16 mouse cellular contexts compared by ENCODE assay signal in genomic region chr3:30952273-30953070, GRCm38 (mm10). TPM values are rescaled to one million over a fixed set of nuclear protein-coding genes. Genes with fewer than 3 reads are reported as not detected.
A peak's percentile ranks its signal among the peaks of the same experiment; 100 is the strongest.
DNase-seq lines count a peak whose midpoint lies in the region; ATAC-seq lines count a peak whose summit lies in the region.
"Had no signal": no experiment of that assay in that cellular context is flagged by ENCODE, and none has a peak within 500 bp of the region (broad histone marks: within the 10 kb centered on the region; RNA-seq: fewer than 3 reads in every experiment).

No protein-coding gene starts in this region.

- H3K27ac ChIP-seq in embryonic facial prominence, embryonic 12.5 days: no peak overlapping the region
- H3K27ac ChIP-seq in embryonic facial prominence, embryonic 10.5 days (replicated peaks): no peak overlapping the region
- H3K27ac ChIP-seq: hindbrain, embryonic 13.5 days; left cerebral cortex, adult 2 months; liver, embryonic 13.5 days; neural tube, embryonic 12.5 days had no signal

- H3K4me3 ChIP-seq in embryonic facial prominence, embryonic 12.5 days: no peak overlapping the region
- H3K4me3 ChIP-seq in embryonic facial prominence, embryonic 10.5 days: no peak overlapping the region
- H3K4me3 ChIP-seq: hindbrain, embryonic 13.5 days; left cerebral cortex, adult 2 months; liver, embryonic 13.5 days; megakaryocyte, embryonic 14.5 days; neural tube, embryonic 12.5 days had no signal

- peaks cover 48% of the 10 kb centered on the region for H3K36me3 ChIP-seq in embryonic facial prominence, embryonic 12.5 days
- peaks cover 82% of the 10 kb centered on the region for H3K36me3 ChIP-seq in embryonic facial prominence, embryonic 10.5 days (replicated peaks)

- H3K4me1 ChIP-seq in embryonic facial prominence, embryonic 12.5 days: no peaks in the 10 kb centered on the region
- H3K4me1 ChIP-seq in embryonic facial prominence, embryonic 10.5 days: no peaks in the 10 kb centered on the region
- H3K4me1 ChIP-seq: hindbrain, embryonic 13.5 days; liver, embryonic 13.5 days; neural tube, embryonic 12.5 days had no signal

- no peak overlapping the region for H3K9ac ChIP-seq in embryonic facial prominence, embryonic 12.5 days
- H3K9ac ChIP-seq: forebrain, postnatal 0 days; hindbrain, embryonic 13.5 days; liver, embryonic 13.5 days; neural tube, embryonic 12.5 days had no signal

- DNase-seq in embryonic facial prominence, embryonic 10.5 days (ENCODE audit: low spot score): no peak
- DNase-seq in A20 (ENCODE audit: low read depth, low spot score) (peak; percentile 68), NIH3T3 (ENCODE audit: low read depth) (peak; percentile 9)
- DNase-seq in induced T-regulatory cell, adult 2 months (ENCODE audit: low read depth): peak; percentile 87
- no peak for DNase-seq in embryo, embryonic 9.5 days (ENCODE audit: extremely low spot score)
- no peak for DNase-seq in spleen, adult 18-20 months
- no peak for DNase-seq in frontal cortex, postnatal 10 days (ENCODE audit: low spot score in 2 of 2)
- DNase-seq: B cell, adult 2 months; forebrain, postnatal 0 days; liver, embryonic 13.5 days had no signal

- 94% methylated on average over 12 of the region's 12 CpGs for WGBS in embryonic facial prominence, embryonic 12.5 days
- WGBS in embryonic facial prominence, embryonic 10.5 days: 90% methylated on average over 12 of the region's 12 CpGs

- ATAC-seq in embryonic facial prominence, embryonic 12.5 days (ENCODE audit: insufficient number of reproducible peaks, insufficient read depth, low FRiP score, low TSS enrichment): 0 out of 2 replicates have a peak, but pooled peaks have one; percentile 28
- ATAC-seq: forebrain, postnatal 0 days; lung, postnatal 0 days had no signal

- H3K27me3 ChIP-seq in embryonic facial prominence, embryonic 12.5 days: no peaks in the 10 kb centered on the region
- no peaks in the 10 kb centered on the region for H3K27me3 ChIP-seq in embryonic facial prominence, embryonic 10.5 days (replicated peaks; ENCODE audit: low read depth, poor library complexity, severe bottlenecking)
- H3K27me3 ChIP-seq: hindbrain, embryonic 13.5 days; liver, embryonic 13.5 days; megakaryocyte, embryonic 14.5 days; neural tube, embryonic 12.5 days had no signal

- no peaks in the 10 kb centered on the region for H3K9me3 ChIP-seq in embryonic facial prominence, embryonic 12.5 days
- no peaks in the 10 kb centered on the region for H3K9me3 ChIP-seq in embryonic facial prominence, embryonic 10.5 days
- H3K9me3 ChIP-seq: hindbrain, embryonic 13.5 days; liver, embryonic 13.5 days; megakaryocyte, embryonic 14.5 days; neural tube, embryonic 12.5 days had no signal

- no peak overlapping the region for H3K4me2 ChIP-seq in embryonic facial prominence, embryonic 12.5 days (replicated peaks)
- H3K4me2 ChIP-seq: hindbrain, embryonic 13.5 days; liver, embryonic 13.5 days; neural tube, embryonic 12.5 days had no signal

RNA-seq across cellular contexts. Expression of gene Phc3, which starts 16.7 kb away (rescaled TPM):
- polyA plus RNA-seq in embryonic facial prominence, embryonic 12.5 days (2016; fragmentation: Nextera tagmentation; extraction: Ambion mirVana): 6.2 and 6.7 TPM in 2 replicates
- 4.1 and 4.8 TPM in 2 replicates for polyA plus RNA-seq in embryonic facial prominence, embryonic 10.5 days (2016; fragmentation: Nextera tagmentation; extraction: Ambion mirVana)

RNA-seq across cellular contexts. Expression of gene Prkci, which starts 43.1 kb away (rescaled TPM):
- 46.9 and 52.2 TPM in 2 replicates for polyA plus RNA-seq in embryonic facial prominence, embryonic 12.5 days (2016; fragmentation: Nextera tagmentation; extraction: Ambion mirVana)
- 43.5 TPM in 2 replicates for polyA plus RNA-seq in embryonic facial prominence, embryonic 10.5 days (2016; fragmentation: Nextera tagmentation; extraction: Ambion mirVana)

Comparison
In these comparisons a context has a peak if more than half of its experiments do, and no peak if none do; other contexts are left out.
1. DNase-seq: peak in A20 (single experiment), NIH3T3 (single experiment) and induced T-regulatory cell, adult 2 months (single experiment); none in embryonic facial prominence, embryonic 10.5 days (single experiment), embryo, embryonic 9.5 days (single experiment), spleen, adult 18-20 months (0 of 2) and frontal cortex, postnatal 10 days (0 of 2).